Mouse (Mus musculus) liver, postnatal 0 days (tissue): Measurements from ENCODE around the gene Pold1.

ENCODE experiments used
- CTCF ChIP-seq: sonication (generic); IDR thresholded peaks from 2 replicates; pipeline ENCODE4 v1.5.1; 2016; ENCODE audit warnings: antibody characterized with exemption, low read depth
- EP300 ChIP-seq: IDR thresholded peaks from 2 replicates; pipeline ENCODE4 v1.6.1; 2016; ENCODE audit warnings: antibody characterized with exemption, low read depth, mild to moderate bottlenecking

DNA sequence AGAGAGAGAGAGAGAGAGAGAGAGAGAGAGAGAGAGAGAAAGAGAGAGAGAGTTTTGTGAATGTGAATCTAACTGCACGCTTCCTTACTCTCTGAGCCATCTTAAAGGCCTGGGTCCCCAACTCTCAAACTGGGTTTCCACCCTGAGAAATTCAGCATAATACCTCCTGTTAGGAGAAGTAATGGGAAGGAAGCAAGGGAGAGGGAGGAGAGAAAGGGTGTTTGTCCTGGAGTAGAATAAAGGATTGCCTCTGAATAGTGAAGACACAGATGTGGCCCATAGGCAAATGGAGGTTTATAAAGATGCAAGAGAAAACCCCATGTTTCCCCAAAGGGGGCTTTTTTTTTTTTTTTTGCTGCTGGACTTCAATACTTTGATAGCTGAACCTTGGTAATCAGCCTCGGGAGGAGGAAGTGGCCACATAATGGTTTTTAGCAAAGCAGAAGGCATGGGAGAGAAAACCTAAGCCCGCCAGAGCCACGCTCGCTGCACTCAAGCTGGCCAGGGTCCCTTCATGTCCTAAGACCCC is 24.4 kb upstream of the Pold1 start:
- TF ChIP-seq CTCF, result no peak
- TF ChIP-seq EP300, result no peak
